Mouse (Mus musculus) cerebellum, adult 11 months (tissue): ENCODE measurements around the gene Map3k11.
"Not testable (repeated sequence)": the region's sequence is repeated elsewhere in the genome, so short reads cannot be mapped to it uniquely, and the experiment has no call there.

ENCODE experiments used
- DNase-seq: peaks from one replicate; pipeline ENCODE4 v3.0.0; 2022

Map3k11 gene

DNA sequence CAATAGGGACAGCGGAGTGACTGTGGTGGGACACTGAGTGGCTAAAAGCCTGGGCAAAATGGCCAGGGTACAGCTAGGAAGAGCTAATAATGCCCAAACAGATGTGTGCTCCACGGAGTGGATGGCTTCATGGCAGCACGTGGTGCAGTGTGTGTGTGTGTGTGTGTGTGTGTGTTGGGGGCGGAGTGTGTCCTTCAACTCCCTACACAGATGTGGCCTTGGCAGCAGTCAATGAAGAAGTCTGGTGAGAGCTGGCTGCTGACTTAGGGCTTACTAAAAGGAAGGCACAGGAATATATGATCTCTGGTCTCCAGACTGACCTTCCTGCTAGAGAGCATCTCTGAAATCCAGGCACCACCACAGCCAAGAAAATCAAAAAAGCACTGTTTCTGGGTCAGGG, 20.2 kb upstream of the Map3k11 start:
- no peak for DNase-seq

DNA sequence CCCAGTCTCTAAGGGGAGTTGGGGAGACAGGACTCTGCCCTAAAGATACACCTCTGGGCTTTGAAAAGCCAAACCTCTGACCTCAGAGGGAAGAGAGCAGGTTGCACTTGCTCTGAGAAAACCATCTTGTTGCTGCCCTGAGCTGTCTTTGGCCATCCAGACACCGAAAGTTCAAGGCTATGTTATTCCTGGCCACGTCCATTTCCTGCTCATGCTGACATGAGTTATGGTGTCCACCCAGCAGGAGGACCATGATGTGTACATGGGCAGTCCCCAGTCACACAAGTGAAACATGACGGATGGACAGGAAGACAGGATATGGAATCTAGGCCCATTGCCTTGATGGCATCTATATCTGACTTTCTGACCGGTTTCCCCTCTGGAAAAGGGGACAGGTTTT, 8.1 kb upstream of the Map3k11 start:
- no peak for DNase-seq

- DNase-seq: no peak
Measured at GRCm38 (mm10) chr19:5684236-5684635, 4.3 kb upstream of the Map3k11 start.

DNA sequence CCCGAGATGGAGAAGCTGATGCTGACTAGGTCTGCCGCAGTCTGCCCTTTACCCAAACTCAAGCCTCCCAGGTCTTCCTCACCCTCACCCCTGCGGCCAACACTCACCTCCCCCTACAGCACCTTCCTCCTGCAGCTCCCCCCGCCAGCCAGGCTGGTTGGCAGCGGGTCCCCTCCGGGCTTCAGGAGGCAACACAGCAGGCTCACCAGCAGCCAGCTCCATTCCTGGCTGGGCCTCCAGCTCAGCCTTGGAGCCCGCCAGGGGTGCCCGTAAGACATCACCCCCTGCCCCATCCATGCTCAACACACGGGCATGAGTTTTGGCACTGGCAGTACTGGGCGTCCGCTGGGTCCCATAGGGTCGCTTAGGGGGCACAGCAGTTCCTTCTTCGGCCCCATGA, 3.6 kb upstream of the Map3k11 start:
- no peak for DNase-seq

DNA sequence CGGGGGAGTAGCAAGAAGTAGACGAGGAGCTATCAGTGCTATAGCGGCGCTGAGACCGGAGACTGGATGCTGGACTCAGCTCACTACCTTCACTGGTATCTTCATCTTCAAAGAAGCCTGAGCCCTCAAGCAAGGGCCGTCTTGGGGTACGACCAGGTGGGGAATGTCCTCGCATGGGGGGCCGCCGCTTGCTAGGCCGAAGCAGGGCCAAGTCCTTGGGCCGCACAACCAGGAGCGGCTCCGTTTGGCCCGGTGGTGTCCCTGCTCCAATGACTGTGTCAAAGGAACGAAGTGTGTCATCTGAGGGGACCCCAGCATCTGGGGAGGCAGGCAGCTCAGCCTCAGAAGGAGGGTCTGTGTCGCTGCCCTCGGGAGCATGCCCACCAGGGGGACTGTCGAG, 3.1 kb upstream of the Map3k11 start:
- DNase-seq: no peak

- no peak for DNase-seq
Measured at GRCm38 (mm10) chr19:5685861-5686260, 2.7 kb upstream of the Map3k11 start.

GRCm38 (mm10) chr19:5686437-5686836, 2.1 kb upstream of the Map3k11 start:
- no peak for DNase-seq

DNA sequence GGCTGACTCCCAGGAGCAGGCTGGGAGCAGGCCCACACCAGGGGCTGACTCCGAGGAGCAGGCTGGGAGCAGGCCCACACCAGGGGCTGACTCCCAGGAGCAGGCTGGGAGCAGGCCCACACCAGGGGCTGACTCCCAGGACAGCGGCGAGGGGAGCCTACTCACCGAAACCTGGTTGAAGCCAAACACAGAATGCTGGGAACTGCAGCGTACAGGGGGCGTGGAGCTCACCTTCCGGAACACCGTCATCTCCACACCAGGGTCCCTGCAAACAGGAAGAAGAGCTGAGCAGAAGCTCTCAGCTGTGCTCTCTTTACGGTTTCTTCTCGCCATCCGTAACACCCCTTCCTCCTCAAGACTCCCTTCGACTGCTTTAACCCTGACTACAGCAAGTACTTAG, 1.6 kb upstream of the Map3k11 start:
- not testable (repeated sequence) for DNase-seq

- no peak for DNase-seq
Measured at GRCm38 (mm10) chr19:5687738-5688137, 804 bp upstream of the Map3k11 start.

GRCm38 (mm10) chr19:5689088-5689428, 516 bp downstream of the Map3k11 start:
- no peak for DNase-seq

DNA sequence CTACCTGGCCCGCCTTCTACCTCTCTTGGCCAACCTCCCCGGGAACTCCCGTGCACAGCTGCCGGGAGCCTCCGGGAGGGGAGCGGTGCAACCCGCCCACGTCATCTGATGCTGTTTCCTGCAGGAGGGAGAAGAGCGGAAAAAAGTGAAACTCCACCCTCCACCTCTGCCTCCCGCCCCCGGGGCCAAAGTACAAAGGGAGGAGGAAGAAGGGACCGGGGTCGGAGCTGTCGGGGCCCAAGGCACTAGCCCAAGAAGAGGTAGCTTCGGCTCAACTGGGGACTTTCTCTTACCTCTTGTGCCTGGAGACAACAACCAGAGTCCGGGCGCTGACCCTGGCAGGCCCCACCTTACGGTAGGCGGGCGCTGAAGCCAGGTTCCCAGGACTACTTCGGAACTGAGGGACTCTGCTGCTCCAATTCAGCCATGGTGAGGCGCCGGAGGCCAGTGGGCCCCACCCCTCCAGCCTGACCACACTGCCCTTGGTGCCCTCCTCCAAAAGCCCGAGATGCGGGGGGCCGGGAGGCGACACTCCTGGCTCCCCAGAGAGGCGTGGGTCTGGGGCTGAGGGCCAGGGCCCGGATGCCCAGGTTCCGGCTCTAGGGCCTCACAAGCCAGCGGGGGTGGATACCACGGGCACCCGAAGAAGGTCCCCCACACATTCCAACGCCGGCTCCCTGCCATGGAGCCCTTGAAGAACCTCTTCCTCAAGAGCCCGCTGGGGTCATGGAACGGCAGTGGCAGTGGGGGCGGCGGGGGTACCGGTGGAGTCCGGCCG, 1.2 kb downstream of the Map3k11 start:
- peak; percentile 63 for DNase-seq

DNA sequence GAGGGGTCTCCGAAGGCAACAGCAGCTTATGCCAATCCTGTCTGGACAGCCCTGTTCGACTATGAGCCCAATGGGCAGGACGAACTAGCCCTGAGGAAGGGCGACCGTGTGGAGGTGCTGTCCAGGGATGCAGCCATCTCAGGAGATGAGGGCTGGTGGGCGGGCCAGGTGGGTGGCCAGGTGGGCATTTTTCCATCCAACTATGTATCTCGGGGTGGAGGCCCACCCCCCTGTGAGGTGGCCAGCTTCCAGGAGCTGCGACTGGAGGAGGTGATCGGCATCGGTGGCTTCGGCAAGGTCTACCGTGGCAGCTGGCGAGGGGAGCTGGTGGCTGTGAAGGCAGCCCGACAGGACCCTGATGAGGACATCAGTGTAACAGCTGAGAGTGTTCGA, 1.8 kb downstream of the Map3k11 start:
- peak; percentile 58 for DNase-seq

DNA sequence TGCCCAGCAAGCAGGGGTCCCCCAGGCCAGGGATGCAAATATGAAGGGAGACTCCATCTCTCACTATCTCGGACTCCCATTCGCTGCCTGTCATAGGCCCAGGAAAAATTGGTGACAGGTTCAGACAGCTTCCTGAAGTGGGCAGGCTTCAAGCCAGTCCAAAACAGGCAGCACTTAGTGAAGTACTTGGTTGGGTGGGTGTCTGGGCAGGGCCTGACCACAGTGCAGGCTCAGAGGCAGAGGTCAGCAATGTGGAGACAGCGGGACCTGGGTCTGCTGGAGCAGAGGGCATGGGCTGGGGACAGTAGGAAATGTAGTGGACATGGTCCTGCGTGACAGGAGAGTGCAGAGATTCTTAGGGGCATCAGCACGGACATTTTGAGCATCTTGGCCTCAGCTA, 3.1 kb downstream of the Map3k11 start:
- DNase-seq: no peak

DNA sequence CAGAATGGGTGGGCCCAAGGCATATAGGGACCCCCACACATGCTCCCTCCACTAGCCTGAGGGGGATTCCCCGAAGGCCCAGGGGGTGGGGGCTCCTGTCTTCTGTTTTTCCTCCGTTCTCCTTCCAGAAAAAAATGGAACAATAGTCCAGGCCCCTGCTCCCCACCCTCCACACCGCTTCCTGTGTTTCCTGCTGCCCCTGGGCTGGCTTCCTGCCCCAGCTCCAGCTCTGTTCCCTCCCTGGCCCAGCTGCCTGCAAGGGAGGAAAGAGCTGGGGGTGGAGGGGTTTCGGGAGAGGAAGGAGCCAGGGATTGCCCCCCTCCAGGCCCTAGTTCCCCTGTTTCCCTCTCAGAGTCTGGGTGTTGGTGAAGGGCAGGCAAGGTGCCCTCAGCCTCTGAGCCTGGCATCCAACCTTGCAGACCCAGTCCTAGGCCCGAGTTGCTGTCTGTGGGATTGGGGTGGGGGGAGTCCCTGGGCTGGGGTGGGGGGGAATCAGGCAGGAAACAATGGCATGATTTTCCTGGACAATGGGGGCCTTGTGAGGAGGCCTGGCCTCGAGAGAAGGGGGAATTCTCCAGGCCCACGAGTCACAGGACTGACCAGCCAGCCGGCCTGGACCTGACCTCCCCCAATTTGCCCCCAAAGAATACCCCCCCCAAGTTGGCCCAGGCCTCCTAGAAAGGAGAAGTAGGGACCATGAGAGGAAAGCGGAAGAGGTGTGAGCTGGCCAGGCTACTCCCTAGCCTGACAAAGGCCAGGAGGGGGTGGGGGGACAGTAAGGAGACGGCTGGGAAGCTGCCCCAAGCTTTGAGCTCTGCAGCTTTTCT, 3.8 kb downstream of the Map3k11 start:
- no peak for DNase-seq

DNA sequence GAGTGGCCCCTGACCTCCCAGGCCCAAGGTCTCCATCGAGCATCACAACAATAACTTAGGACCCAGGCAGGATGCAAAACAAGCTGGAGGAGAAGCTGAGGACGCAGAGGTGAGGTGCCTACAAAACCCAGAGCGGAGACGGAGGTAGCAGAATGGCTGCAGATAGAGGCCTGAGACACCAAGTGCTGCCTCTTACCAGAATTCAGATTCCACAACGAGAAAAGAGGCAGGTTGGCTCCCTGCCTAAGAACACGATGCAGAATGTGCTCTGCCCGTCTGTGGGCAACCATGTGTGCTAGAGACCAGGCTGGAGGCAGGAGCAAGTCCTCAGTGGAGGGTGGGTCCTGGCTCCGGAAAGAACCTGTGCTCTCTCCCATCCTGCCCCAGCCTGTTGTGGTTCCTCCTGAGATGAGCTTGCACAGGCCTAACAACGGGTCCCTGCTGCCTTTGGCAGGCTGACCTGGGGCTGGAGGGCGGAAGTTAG, 4.4 kb downstream of the Map3k11 start:
- no peak for DNase-seq

DNA sequence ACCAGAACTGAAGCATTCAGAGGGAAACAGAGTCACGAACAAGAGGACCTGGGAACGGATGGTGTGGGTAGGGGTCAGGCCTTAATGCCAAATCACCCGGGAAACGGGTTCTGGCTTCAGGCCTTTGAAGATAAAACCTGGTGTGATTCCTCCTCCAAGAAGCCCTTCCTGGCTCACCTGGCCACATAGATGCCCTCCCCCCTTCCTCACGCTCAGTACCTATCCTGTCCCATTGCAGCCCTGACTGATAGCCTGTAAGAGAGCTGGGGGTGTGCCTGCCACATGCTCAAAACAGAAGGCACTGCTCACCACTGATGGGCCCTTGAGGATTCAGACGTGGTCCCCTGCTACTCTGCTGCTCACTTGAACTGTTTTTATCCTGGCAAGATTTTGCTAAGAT, 5.3 kb downstream of the Map3k11 start:
- DNase-seq: no peak

- DNase-seq: no peak
Measured at GRCm38 (mm10) chr19:5695849-5696462, 7.4 kb downstream of the Map3k11 start.

DNA sequence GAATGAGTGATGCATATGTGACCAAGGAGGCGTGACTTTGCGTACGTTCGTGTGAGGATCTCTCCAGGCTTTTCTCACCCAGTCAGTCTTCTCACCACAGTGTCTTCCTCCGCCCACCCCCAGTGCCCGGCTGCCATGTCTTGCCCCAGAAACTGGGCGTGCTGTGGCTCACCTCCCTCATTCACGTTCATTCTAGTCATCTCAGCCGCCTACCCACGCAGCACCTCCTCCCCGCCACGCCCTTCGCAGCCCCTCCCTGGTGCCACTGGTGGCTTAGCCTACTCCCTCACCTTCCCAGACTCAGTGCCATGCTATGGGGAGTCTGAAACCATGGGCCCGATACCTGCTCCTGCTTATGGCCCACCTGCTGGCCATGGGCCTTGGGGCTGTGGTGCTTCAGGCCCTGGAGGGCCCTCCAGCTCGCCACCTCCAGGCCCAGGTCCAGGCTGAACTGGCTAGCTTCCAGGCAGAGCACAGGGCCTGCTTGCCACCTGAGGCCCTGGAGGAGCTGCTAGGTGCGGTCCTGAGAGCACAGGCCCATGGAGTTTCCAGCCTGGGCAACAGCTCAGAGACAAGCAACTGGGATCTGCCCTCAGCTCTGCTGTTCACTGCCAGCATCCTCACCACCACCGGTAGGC, 15.7 kb downstream of the Map3k11 start, which contains the start of gene Kcnk7:
TSS of gene Kcnk7 (plus strand) at position 205 of the 638 bp plus-strand sequence.
- DNase-seq: no peak

DNA sequence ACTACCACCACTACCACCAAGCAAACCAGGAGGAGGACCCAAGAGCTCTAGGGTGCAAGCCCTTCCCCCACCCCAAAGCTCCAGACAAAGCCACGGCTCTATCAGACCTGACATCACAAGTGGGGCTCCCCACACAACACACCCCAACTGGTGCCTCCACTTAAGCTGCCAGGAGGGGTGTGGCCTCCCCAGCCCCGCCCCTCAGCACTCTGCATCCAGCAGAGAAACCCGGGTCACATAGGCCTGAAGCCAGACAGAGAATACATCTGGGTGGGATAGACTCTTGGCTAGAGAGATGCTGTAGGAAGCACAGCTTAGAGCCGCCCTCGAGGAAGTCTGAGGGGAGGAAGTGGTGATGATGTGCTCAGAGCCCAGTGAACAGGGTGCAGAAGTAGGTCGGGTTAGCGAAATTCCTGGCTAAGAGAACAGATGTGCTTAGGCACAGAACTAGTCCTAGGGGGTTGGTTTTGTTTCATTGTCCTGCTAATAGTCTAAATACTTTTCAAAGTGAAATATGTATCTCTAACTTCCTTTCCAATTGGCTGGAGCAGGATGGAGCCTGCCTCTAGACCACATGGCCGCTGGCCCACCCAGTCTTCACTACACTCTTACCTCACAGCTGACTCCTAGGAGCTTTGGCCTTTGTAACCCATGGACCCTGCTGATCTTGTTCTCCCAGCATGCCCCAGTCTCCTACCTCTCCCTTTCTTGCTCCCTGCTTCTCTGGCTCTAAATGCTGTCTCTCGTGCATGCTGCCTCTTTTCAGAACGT, 16.4 kb downstream of the Map3k11 start:
- no peak for DNase-seq

DNA sequence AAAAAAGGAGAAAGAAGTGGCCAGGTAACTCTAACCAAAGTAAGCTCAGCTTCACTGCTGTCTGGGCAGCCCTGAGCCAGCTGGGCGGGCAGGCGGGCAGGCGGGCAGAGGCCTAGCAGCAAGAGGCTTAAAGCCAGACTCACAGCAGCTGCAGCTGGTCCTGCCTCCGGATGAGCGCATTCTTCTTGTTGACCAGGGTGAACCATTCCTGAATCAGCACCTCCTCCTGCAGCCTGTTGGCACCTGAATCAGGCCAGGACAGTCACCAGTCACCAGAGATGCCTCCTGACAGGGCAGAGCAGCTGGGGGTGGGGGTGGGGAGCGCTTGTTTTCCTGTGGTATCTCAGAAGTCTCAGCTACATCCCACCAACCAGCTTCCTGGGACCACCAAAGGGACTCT, 21.5 kb downstream of the Map3k11 start:
- DNase-seq: no peak

- DNase-seq: no peak
Measured at GRCm38 (mm10) chr19:5710581-5710980, 22.0 kb downstream of the Map3k11 start.

DNA sequence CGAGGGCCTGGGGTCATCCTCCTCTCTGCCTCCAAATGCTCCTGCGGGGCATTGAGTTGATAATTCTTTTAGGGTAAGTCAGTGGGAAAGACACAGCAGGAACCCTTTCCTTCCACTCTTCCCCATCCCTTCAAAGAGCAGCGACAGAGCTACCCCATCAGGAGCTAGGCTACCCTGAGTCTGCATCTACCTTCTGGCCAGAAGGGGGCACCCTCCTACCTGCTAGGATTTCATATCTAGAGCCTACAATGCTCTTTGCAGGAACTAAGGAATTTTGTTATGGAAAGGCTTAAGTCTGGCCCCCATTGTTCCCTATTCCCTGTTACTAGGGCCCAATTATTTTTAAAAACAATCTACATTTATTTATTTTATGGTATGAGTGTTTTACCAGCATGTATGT, 22.7 kb downstream of the Map3k11 start:
- DNase-seq: peak; percentile 70
